Mouse (Mus musculus): ENCODE measurements around the gene Pfdn4.

GRCm38 (mm10) chr2:170447651-170448050 is 48.6 kb upstream of the Pfdn4 start:
- TF ChIP-seq ZMIZ1 (IDR thresholded peaks at IDR 0.05; ENCODE audit: low read depth, low read length), result no peak
- TF ChIP-seq BHLHE40 (IDR thresholded peaks at IDR 0.05; ENCODE audit: borderline replicate concordance, low read depth, low read length), result no peak
- no peak for TF ChIP-seq CTCF (IDR thresholded peaks at IDR 0.05 in 2 of 3, conservative IDR thresholded peaks at IDR 0.05 in 1 of 3; ENCODE audit: control insufficient read depth in 1 of 3, insufficient read depth in 1 of 3, low read depth in 2 of 3, low read length in 3 of 3, poor library complexity in 1 of 3, severe bottlenecking in 1 of 3)

All from MEL (cell line).